Mouse (Mus musculus) spleen, postnatal 14 days (tissue): ENCODE measurements around the gene Carmil1.
A peak's percentile ranks its signal among the peaks of the same experiment; 100 is the strongest.

ENCODE experiments used
- DNase-seq, 2 experiments: peaks; one replicate each; pipeline ENCODE4 v3.0.0; 2021 to 2022; ENCODE audit warnings: low spot score in 2 of 2

Gene Carmil1

DNA sequence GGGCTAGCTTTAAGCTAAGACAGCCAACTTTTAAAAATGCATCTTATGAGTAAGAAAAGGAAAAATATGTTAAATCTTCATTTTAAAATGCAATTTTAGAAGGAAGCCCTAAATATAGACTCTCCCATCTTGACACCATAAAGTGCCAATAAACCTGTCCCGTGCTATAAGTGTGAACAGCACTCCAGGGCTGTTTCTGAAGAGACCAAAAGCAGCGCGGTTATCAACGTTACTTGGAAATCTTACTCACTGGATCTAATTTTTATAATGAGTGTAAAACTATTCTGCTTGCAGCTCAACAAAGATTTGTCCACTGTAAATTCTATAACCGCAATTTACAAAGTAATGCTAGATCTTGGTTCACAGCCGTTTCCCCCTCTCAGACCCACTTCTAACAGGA, 232.0 kb downstream of the Carmil1 start:
- no peak for DNase-seq

DNA sequence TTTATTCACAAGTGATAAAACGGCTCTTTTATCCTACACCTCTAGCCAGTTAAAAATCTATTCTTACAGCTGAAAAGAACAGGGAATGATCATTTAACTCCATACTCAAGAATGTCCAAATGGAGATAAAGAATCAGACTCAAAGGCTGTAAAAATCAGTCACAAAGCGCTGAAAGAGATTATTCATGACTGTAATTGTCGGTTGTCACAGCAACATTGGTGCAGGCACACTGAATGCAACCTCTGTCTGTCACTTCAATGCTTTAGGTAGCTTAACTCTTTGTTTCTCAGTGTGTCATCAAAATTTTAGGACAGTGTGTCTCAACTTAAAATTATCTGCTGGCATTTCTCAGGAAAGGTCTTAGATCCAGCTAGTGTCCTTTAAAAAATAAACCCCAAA, 235.3 kb downstream of the Carmil1 start:
- no peak for DNase-seq

DNA sequence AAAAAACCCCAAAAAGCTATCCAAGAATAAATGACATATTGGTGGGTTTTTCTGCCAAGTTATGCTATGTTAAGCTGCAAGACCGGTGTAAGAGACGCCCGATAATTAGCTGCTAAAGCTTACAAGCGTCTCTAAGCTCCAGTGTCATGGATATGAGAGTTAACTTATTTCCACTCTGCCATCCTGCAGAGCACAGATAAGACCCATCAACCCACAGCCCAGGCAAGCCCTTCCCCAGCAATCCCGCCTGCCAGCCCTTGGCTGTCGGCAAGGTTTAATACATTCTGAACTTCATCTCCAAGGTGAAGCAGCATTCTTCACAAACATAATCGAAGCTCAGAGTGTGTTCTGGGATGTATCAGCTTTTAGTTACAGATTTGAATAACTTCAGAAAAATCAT, 240.4 kb downstream of the Carmil1 start:
- DNase-seq = no peak

DNA sequence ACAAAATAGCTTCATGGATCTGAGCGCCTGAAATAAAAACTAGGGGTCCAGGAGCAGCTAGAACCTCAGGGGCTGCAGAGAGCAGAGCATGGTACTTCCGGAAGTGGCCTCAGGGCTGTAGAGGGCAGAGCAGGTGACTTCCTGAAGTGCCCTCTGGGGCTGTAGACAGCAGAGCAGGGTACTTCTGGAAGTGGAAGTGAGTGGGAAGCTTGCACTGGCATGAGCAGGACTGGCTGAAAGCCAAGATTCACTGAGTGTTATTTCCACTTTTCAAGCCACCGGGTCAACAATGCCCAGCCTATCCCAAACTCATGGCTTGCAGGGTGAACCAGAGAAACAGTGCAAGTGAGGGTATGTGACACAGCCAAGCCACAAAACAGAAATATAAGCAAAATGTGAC, 243.1 kb downstream of the Carmil1 start:
- DNase-seq = no peak

- no peak for DNase-seq
These were observed 244.4 kb downstream of the Carmil1 start for GRCm38 (mm10) chr13:24036150-24036549.

GRCm38 (mm10) chr13:24027191-24028170, 253.1 kb downstream of the Carmil1 start:
- no peak for DNase-seq

DNA sequence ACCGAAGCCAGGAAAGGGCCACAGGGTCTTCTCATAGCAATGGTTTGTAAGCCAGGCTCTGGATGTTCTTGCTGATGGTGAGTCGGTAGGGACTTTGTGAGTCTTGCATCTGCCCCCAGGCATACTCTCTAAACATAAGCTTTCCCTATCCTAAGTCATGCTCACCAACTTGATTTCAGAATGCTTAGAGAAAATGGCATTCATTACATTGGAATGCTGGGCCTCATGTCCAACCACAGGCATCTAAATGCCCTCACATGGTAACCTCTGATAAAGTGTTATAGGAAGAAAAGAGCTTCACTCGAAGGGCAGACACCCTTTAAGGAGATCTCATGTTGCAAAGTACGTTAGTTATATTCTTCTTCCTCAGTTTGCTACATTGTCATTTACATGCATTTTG, 262.1 kb downstream of the Carmil1 start:
- no peak for DNase-seq

- no peak for DNase-seq
These were observed 275.1 kb downstream of the Carmil1 start for GRCm38 (mm10) chr13:24005528-24005927.

DNA sequence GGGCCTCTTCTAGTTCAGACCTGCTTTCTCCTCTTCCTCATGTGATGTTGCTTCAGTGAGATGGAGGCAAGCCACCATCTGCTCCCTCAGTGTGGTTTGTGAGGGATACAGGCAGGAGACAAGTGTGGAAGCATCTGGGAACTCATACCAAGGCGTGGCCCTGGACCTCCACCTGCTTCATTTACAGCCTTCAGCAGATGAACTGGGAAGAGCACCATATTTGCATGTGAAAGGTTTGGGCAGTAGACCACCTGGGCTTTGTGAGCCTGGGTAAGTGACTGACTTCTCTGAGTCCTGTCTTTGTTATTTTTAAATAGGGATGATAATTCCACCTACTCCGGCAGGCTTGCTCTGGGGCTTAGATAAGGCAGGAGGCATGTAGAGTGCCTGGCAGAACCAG, 278.8 kb downstream of the Carmil1 start:
- no peak for DNase-seq

GRCm38 (mm10) chr13:24001081-24001480, 279.5 kb downstream of the Carmil1 start:
- no peak for DNase-seq

DNA sequence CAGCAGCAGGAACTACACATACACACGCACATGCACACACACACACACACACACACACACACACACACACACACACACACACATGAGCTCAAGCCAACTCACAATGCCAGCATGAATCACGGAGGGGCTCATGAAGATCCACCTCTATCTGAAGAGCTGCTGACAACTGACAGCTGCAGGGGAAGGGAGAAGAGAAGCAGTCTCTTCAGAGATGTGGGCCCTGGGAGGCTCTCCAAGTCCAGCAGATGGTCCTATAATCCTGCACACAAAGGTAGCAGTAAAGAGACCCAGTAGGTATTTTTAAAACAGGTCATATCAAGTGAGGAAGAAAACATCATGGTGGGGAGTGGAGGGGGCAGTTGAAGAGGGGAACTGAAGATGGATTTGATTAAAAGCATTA, 281.8 kb downstream of the Carmil1 start:
- DNase-seq = no peak

DNA sequence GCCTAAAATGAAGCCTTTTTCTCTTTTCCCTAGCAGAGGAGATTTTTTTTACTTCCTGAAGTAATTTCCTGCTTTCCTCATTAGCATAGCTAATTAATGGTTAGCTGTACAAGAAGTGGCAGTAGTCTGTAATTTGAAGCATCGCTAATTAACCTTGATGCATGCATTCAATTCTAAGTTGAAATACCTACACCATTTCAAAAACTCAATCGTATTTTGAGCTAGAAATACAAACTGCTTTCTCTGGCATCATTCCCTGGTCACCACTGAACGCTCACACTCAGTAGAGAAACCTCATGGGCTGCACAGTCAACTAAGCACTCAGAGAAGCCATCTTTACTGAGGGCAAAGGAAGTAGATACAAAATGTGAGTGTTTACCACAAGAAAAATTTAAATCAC, 285.8 kb downstream of the Carmil1 start:
- no peak for DNase-seq

DNA sequence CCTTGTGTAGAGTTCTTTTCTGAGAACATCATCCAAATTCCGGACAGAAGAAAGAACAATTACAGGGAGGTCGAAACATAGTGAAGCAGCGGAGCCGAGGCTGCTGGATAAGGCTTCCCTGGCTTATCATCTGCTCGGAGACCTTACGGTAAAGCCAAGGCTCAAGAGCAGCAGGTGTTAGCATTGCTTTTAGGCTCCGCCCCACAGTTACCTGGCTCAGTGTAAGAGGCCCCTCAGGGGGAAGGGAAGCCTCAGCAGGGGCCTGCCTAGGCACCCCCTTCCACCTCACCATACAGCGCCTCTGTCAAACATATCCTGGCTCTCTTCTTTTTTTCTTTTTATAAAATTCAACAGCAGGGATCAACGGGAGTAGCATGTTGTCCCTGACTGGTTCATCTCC, 286.6 kb downstream of the Carmil1 start:
- DNase-seq = no peak

DNA sequence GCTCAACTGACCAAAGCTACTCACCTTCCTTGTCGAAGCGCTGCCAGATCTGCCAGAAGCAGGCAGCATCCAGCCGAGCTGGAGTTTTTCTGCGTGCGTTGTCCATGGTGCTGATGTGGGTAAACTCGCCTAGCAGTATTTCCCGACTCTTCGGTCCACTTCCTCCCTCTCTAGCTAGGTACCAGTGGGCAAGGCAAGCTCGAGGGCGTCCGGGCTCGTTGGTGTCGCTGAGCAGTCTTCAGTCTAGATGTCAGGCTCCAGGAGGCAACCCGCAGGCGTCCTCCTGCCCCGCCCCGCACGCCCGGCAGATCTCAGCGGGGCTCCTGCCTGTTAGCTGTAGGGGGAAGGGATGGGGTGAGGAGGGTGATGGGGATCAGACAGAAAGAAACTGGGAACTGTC, 289.7 kb downstream of the Carmil1 start, which contains the start of gene Scgn:
Scgn (minus strand) TSS at position 287 of the 400 bp plus-strand sequence.
- peak in 1 of 2 experiments; percentile 29 for DNase-seq

DNA sequence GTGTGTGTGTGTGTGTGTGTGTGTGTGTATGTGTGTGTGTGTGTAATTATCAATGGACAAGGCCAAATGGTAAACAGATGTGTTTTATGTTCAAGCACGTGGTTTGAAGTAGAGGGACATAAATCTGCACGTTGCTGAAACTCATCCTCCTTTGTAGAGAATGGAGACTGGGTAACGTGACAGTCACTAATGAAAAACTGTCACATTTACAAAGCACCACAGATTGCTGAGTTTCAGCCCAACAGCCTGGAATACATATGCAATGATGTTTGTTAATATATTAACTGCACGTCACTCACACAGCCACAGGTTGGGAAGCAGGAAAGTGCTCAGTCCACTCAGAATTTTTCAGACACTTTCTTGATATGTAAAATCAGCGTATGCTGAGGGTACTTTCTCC, 290.1 kb downstream of the Carmil1 start:
- DNase-seq = no peak

GRCm38 (mm10) chr13:23985130-23985529, 295.5 kb downstream of the Carmil1 start:
- no peak for DNase-seq

- no peak for DNase-seq
These were observed 308.3 kb downstream of the Carmil1 start for GRCm38 (mm10) chr13:23972271-23972670.

DNA sequence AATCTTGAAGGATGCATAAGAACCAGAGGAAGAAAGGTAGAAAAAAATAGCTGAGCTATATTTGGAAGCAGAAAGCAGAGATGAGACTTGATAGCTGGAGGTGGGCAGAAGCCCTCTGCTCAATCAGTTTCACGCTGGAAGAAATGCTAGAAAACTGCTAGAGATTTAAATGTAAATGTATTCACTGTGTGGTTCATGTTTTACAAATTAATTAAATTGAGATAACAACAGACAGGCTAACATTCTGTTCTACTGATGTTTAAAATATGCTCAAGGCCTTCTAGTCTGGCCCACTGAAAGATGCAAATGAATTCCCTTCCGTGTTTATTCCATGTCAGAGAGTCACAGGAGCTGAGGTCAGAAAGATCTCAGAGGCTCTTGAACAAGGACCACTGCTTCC, 308.7 kb downstream of the Carmil1 start:
- no peak for DNase-seq

- no peak for DNase-seq
These were observed 315.7 kb downstream of the Carmil1 start for GRCm38 (mm10) chr13:23964909-23965308.
